Mouse (Mus musculus) c-Kit-positive CD71-positive TER-119-positive erythroid progenitor cells, embryonic 14.5 days (primary cell): ENCODE data around the gene BC052040.

ENCODE experiments used
- DNase-seq: peaks from one replicate; pipeline ENCODE4 v3.0.0-alpha.2; 2013; ENCODE audit warnings: low spot score

Gene BC052040

DNA sequence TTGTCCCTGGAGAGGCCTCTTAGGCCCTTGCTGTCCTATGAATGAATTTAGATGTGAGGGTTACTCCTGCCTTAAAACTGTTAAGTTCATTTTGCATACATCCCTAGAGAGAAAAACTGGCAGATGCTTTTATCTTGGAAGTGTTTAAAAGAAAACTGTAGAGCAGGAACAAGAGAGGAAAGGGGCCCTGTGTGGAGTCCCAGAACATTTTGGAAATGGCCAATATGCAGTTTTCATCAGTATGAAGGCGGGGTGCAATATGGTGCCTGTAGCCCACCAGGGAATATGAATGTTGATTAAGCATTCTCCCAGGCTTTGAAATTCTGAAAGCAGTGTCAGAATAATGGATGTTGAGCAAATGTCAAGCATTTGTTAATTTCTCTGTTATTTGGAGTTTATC, 19.8 kb downstream of the BC052040 start:
- no peak for DNase-seq

DNA sequence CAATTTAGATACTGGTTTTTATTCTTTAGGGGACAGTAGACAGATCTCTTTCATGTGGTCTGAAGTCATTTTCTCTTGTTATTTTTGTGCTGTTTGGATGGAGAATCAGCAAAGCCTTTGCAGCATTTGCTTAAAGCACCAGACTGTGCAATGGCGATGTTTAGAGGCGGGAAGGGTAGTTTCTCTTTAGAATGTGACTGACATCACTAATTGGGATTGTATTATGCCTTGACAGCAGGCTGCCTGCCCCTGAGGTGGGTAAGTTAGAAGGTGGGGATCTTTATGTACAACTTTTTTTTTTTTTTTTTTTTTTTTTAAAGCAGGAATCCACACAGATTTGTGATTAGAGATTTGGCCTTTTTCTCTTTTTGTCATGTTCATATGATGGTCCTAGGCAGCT, 20.6 kb downstream of the BC052040 start:
- DNase-seq: no peak

DNA sequence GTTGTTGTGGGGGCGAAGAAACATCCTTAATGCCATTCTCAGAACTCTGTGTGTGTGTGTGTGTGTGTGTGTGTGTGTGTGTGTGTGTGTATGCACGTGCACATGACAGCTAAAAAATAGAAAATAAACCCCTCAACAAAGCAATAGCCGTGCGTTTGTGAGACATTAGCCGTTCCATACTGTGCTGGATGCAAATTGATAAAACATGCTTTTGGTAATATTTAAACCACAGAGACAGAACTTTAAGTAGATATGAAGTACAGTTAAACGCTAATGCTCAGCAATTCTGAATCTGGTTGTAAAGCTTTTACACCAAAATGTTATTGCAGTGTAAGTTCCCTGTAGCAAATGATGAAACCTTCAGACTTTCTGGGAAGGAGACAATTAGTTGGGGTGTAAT, 22.6 kb downstream of the BC052040 start:
- DNase-seq: no peak

- DNase-seq: no peak
Observed at GRCm38 (mm10) chr2:115605829-115606336, 24.4 kb downstream of the BC052040 start.

- no peak for DNase-seq
Observed at GRCm38 (mm10) chr2:115609020-115609419, 27.5 kb downstream of the BC052040 start.

GRCm38 (mm10) chr2:115610092-115610491, 28.6 kb downstream of the BC052040 start:
- no peak for DNase-seq

DNA sequence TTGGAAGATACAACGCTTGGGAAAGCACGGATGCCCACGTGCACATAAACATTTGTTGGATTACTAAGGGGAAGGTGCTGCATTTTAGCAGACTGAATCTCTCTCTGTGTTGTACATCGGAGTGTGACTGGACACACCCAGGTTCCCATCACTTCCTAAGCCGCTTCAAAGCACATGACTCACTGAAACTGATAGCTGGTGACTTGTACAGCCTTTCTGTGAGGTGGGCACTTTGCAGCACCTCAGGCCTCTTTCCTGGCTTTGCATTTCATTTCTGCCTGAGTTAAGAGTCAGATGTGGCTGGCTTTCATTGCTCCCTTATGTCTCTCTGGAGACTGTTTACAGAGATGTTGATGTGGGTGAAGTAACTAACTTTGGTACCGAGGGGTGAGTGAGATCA, 29.0 kb downstream of the BC052040 start:
- DNase-seq: no peak

DNA sequence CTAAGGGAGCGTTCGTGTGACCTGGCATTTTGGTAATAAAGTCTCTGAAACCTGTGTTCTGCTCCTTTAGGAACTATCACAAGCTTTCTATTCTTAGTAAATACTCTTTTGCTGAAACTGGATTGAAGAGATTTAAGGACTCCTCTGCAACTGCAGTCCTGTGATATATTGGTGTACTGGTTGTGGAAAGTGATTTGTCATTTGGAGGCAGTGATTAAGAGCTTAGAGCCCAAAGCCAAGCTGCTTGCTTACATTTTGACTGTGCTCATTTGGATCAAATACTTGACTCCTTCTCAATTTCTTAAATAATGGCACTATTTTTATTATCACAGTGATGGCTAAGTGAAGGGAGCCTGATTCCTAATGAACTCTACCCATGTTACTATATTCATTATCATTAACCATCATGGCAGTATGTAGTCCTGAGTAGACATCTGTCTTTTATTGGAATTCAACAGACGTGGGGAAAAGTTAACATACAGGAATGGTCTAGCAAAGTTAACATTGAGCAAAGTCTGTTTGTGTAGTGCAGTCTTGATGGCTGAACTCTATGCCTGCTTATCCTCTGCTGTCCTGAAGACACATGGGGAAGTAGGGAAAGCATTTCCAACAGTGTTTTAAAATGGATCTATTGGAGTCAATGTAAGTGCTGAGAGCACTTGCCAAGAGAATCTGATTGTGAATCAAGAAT, 32.5 kb downstream of the BC052040 start:
- no peak for DNase-seq

- no peak for DNase-seq
Observed at GRCm38 (mm10) chr2:115628471-115628870, 47.0 kb downstream of the BC052040 start.

- no peak for DNase-seq
Observed at GRCm38 (mm10) chr2:115631031-115631434, 49.5 kb downstream of the BC052040 start.

- DNase-seq: no peak
Observed at GRCm38 (mm10) chr2:115631826-115632225, 50.3 kb downstream of the BC052040 start.

- DNase-seq: no peak
Observed at GRCm38 (mm10) chr2:115650203-115650602, 68.7 kb downstream of the BC052040 start.

DNA sequence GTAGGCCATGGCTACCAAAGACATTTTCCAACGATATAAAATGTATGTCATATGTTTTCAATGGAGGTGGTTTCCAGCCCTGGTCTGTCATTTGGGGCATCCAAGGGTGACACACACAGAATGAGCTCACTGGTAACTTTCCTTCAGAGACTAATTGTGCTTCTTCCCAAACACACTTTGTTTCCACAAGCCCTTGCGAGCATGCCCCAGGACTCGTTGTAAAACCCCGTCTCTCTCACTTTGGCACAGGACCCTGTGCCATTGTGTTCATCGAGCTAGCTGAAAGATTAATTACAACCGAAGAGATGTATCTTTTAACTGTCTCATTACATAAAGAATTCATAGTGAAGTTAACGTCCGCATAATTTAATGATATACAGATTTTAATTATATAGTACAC, 78.2 kb downstream of the BC052040 start:
- DNase-seq: no peak

GRCm38 (mm10) chr2:115660213-115661120, 79.0 kb downstream of the BC052040 start:
- no peak for DNase-seq

- DNase-seq: no peak
Observed at GRCm38 (mm10) chr2:115667516-115667915, 86.0 kb downstream of the BC052040 start.

DNA sequence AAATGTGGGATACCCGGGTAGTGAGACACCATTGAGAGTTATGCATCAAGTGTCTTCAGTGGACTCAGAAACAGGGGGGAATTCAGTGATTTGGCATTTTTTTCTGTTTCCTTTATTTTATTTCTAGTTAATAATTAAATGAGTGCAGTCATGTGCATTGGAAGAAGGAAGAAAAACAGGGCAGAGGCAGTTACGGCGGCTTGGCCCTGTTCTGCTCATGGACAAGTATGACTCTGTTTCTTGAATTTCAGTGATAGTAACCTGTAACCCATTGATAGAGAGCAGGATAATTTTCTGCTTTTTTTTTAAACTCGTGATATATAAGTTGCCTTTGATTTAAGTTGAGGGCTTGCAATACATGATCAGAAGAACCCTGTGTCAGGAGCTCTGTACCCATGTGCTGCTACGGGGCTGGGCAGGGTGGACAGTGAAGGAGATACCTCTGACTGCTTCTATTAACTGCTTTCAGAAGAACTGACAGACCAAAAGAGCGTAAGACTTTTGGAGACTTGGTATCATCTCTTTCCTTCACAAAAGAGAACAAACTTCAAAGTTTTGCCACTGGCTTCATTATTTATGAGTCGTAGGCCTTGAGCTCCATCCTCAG, 91.6 kb downstream of the BC052040 start:
- no peak for DNase-seq

- no peak for DNase-seq
Observed at GRCm38 (mm10) chr2:115678786-115679185, 97.3 kb downstream of the BC052040 start.

DNA sequence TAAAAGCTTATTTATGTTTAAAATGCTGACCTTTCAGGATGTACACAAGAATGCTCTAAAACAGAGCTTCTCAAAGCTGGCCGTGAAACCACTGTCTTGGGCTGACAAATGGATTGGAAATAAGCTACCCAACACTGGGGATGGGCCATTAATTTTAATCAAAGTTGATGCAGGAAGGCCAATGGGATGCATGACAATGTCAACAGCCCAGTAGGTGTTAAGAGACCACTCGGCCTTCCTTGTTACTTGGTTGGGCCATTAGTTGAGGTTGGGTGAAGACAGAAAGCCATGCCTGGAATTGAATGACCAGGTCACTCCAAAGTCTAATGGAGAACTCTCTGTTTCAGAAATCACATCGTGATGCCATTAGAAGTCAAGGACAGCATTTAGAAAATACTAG, 103.7 kb downstream of the BC052040 start:
- DNase-seq: no peak

DNA sequence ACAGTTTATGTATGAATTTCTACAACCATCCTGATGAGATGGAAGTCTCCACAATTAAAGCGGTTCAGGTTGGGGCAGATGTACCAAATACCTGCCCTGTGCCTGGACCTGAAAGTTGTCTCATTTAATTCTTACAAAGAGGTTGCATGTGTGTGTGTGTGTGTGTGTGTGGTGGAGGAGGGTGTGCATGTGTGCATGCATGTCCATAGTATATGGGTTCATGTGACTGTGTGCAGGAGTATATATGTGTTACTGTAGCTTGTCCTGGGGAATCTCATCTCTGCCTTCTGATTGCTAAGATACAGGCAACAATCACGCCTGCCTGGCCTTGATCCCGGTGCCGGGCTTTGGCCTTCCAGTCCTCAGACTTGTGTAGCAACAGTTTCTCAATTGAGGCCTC, 106.1 kb downstream of the BC052040 start:
- no peak for DNase-seq

DNA sequence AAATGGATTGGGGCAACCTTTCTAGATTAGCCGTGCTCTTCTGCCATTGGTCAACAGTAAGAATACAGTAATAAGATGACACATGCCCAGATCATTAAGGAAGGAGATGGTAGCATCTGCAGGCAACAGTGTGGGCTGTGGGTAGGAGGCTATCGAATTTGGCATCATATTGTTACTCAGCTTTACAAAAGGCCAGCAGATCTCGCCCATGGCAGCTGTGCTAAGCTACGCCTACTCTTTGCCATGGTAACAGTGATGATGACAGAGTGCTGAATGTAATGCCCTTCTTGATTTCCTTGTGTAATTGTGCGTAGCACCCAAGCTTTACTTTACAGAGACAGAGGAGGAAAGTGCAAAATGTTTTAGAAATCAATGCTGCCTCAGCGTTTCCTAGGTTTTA, 106.8 kb downstream of the BC052040 start:
- no peak for DNase-seq

- DNase-seq: no peak
Observed at GRCm38 (mm10) chr2:115693841-115694240, 112.3 kb downstream of the BC052040 start.

DNA sequence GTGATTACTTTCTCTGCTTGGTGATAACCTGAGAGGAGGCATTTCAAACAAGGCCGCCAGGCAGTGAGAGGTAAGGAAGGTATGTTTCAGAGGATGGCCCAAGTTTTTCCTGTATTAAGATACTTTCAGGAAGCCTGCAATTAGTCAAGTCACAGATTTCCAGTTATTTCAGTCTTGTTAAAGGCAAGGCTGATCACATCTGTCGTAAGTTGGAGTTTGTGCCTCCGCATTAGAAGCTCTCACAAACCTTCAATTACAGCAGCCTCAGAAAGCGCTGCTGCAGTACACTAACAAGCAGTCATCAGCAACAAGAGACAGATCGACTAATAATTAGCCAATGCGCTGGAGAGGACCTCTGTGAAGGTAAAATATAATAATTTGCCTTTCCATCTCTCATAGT, 112.9 kb downstream of the BC052040 start:
- DNase-seq: no peak

GRCm38 (mm10) chr2:115699032-115699431, 117.5 kb downstream of the BC052040 start:
- DNase-seq: no peak
